In the genomic region with DNA sequence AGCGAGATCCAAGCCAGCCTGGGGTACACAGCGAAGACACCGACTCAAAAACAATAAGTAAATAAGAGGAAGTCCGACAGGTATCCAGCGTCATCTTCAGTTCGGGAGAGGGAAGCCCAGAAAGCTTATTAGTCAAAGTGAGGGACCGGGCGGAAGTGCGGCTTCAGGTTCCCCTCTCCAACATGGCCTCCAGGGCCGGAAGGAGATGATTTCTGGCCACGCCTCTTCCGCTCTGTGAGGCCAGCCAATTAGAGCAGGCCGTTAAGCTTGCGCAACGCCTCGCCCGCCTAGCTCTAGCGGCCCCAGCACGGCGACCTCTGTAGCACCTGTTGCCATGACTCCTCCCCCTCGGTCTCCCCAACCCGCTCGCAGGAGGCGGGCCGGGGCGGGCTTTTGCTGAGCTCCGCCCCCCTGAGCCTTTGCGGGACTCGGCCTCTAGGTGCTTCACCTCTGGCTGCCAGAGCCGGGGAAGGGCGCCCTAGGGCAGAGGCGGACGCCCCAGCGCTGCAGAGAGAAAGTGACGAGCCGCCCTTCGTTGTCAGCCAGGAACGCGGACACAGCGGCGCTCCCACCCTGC, we compare ENCODE assay signal across 7 mouse cellular contexts. TPM values are rescaled to one million over a fixed set of nuclear protein-coding genes. Genes with fewer than 3 reads are reported as not detected.
A peak's percentile ranks its signal among the peaks of the same experiment; 100 is the strongest.
DNase-seq lines count a peak whose midpoint lies in the region; ATAC-seq lines count a peak whose summit lies in the region.

No protein-coding gene starts in this region.

- ATAC-seq in intestine, embryonic 16.5 days = peak; percentile 96
- ATAC-seq in midbrain, embryonic 11.5 days (ENCODE audit: low FRiP score) = peak; percentile 97

- H3K4me1 ChIP-seq in intestine, embryonic 16.5 days (ENCODE audit: control insufficient read depth, insufficient read depth, low read length) = peaks cover 3% of the 10 kb centered on the region; the same call in 1 of the 2 replicates
- H3K4me1 ChIP-seq in midbrain, embryonic 11.5 days (ENCODE audit: control insufficient read depth, insufficient read depth, low read length) = peaks cover 7% of the 10 kb centered on the region; the same call in 1 of the 2 replicates

- no peaks in the 10 kb centered on the region for H3K27me3 ChIP-seq in intestine, embryonic 16.5 days (replicated peaks; ENCODE audit: control insufficient read depth, insufficient read depth, low read length)
- H3K27me3 ChIP-seq in midbrain, embryonic 11.5 days (ENCODE audit: control insufficient read depth, insufficient read depth, low read length) = no peaks in the 10 kb centered on the region

- peak; percentile 100 for DNase-seq in adrenal gland, adult 8-10 months
- peak; percentile 99 for DNase-seq in embryo, embryonic 9.5 days (ENCODE audit: extremely low spot score)
- peak; percentile 97 for DNase-seq in gastrocnemius, postnatal 4 days (ENCODE audit: low spot score in 2 of 2)
- DNase-seq in left cerebral cortex, postnatal 36 days (ENCODE audit: low spot score in 2 of 2) = peak; percentile 98 to 99
- DNase-seq in midbrain, embryonic 11.5 days (ENCODE audit: low spot score, missing footprints) = peak; percentile 100
- DNase-seq in skeletal muscle tissue, adult 2 months (ENCODE audit: low read depth, low spot score) = peak; percentile 100

- H3K36me3 ChIP-seq in intestine, embryonic 16.5 days (ENCODE audit: control insufficient read depth, insufficient read depth, low read length) = no peaks in the 10 kb centered on the region
- H3K36me3 ChIP-seq in midbrain, embryonic 11.5 days (ENCODE audit: control insufficient read depth, insufficient read depth, low read length) = no peaks in the 10 kb centered on the region

- peak overlapping the region; percentile 84 for H3K4me2 ChIP-seq in intestine, embryonic 16.5 days (ENCODE audit: low read depth, low read length)
- H3K4me2 ChIP-seq in midbrain, embryonic 11.5 days = peak overlapping the region; percentile 74

- peak overlapping the region; percentile 92 for H3K4me3 ChIP-seq in intestine, embryonic 16.5 days (ENCODE audit: low read length)
- H3K4me3 ChIP-seq in midbrain, embryonic 11.5 days (ENCODE audit: low read depth, low read length) = peak overlapping the region; percentile 95

- intact Hi-C loops in left cerebral cortex, postnatal 36 days (cut with DNase I) = loop anchor here (2.0 to 5.0 kb wide), 2 partner anchors 181 to 224 kb away; partner anchors contain the start of gene Tiprl

- no peaks in the 10 kb centered on the region for H3K9me3 ChIP-seq in intestine, embryonic 16.5 days (ENCODE audit: control insufficient read depth, low read length)
- no peaks in the 10 kb centered on the region for H3K9me3 ChIP-seq in midbrain, embryonic 11.5 days (ENCODE audit: control insufficient read depth, low read length)

- peak overlapping the region; percentile 98 for H3K27ac ChIP-seq in intestine, embryonic 16.5 days (ENCODE audit: low read length)
- peak overlapping the region; percentile 74 for H3K27ac ChIP-seq in midbrain, embryonic 11.5 days (ENCODE audit: low read depth, low read length)

- WGBS in intestine, embryonic 16.5 days = under 1% methylated on average over 41 of the region's 41 CpGs
- under 1% methylated on average over 41 of the region's 41 CpGs for WGBS in midbrain, embryonic 11.5 days

- H3K9ac ChIP-seq in intestine, embryonic 16.5 days (ENCODE audit: low read depth, low read length) = peak overlapping the region; percentile 85
- H3K9ac ChIP-seq in midbrain, embryonic 11.5 days (ENCODE audit: low read length) = peak overlapping the region; percentile 80

RNA-seq across cellular contexts. Expression of gene Mpc2, which starts 0.5 kb away (rescaled TPM):
- 100 to 1,000 TPM; 136 to 174 (median 148) TPM for total RNA-seq in adrenal gland, adult 8-10 months (2022)
- 100 to 1,000 TPM; 122 to 136 TPM for total RNA-seq in gastrocnemius, postnatal 4 days (2021)
- 154 and 156 TPM in 2 replicates for polyA plus RNA-seq in intestine, embryonic 16.5 days (2015; fragmentation: Nextera tagmentation; extraction: Ambion mirVana)
- total RNA-seq in left cerebral cortex, postnatal 36 days (2021) = 100 to 1,000 TPM; 115 to 120 TPM
- polyA plus RNA-seq in midbrain, embryonic 11.5 days (2014; fragmentation: Nextera tagmentation; extraction: Ambion mirVana) = 123 and 128 TPM in 2 replicates

RNA-seq across cellular contexts. Expression of gene Dcaf6, which starts 0.6 kb away (rescaled TPM):
- 10 to 100 TPM; 28.5 to 40.5 (median 34.5) TPM for total RNA-seq in adrenal gland, adult 8-10 months (2022)
- total RNA-seq in gastrocnemius, postnatal 4 days (2021) = 100 to 1,000 TPM in 1 of 2 experiments, 10 to 100 TPM in 1; 89.2 to 104 TPM
- 10.1 and 10.7 TPM in 2 replicates for polyA plus RNA-seq in intestine, embryonic 16.5 days (2015; fragmentation: Nextera tagmentation; extraction: Ambion mirVana)
- 10 to 100 TPM; 86.2 to 90.2 TPM for total RNA-seq in left cerebral cortex, postnatal 36 days (2021)
- polyA plus RNA-seq in midbrain, embryonic 11.5 days (2014; fragmentation: Nextera tagmentation; extraction: Ambion mirVana) = 9.8 and 10.5 TPM in 2 replicates

RNA-seq across cellular contexts. Expression of gene Adcy10, which starts 24.1 kb away (rescaled TPM):
- total RNA-seq in adrenal gland, adult 8-10 months (2022) = 1 to 10 TPM in 1 of 4 experiments, under 1 TPM in 3; 0.21 to 1.2 (median 0.39) TPM
- total RNA-seq in gastrocnemius, postnatal 4 days (2021) = under 1 TPM; 0.23 to 0.42 TPM
- polyA plus RNA-seq in intestine, embryonic 16.5 days (2015; fragmentation: Nextera tagmentation; extraction: Ambion mirVana) = not detected in 2 replicates
- total RNA-seq in left cerebral cortex, postnatal 36 days (2021) = under 1 TPM; 0.22 to 0.59 TPM
- polyA plus RNA-seq in midbrain, embryonic 11.5 days (2014; fragmentation: Nextera tagmentation; extraction: Ambion mirVana) = 0.11 TPM in 1 of 2 replicates, not detected in the other

Comparison
In these comparisons a context has a peak if more than half of its experiments do, and no peak if none do; other contexts are left out.
1. Peak in every context shown above with its lines: DNase-seq, ATAC-seq, H3K4me3 ChIP-seq and H3K27ac ChIP-seq.